Mouse (Mus musculus) brain, adult 2 months (tissue): ENCODE measurements around the gene Snx29.
A peak's percentile ranks its signal among the peaks of the same experiment; 100 is the strongest.

ENCODE experiments used
- DNase-seq: peaks from one replicate; pipeline ENCODE4 v3.0.0; 2011; ENCODE audit warnings: low read depth, low spot score

The Snx29 gene

DNA sequence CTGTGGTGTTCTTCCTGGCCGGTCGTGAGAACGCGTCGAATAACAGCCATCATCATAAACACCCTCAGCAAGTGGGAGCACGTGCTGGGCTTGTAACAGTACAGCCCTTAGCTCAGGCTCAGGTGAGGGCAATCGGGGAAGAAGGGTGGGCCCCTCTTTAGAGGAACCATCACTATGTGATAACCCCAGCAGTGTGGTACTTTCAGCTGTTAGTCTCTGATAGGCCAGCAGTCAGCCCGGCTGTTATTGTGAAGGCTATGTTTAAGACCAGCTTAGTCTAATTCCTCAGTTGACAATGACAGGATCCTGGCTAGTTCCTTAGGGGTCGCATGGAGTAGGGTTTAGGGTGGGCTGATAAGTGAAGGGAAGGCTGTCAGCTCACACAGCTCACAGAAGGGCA, 362.6 kb downstream of the Snx29 start:
- no peak for DNase-seq

- no peak for DNase-seq
Observed at GRCm38 (mm10) chr16:11685735-11686340, 363.1 kb downstream of the Snx29 start.

DNA sequence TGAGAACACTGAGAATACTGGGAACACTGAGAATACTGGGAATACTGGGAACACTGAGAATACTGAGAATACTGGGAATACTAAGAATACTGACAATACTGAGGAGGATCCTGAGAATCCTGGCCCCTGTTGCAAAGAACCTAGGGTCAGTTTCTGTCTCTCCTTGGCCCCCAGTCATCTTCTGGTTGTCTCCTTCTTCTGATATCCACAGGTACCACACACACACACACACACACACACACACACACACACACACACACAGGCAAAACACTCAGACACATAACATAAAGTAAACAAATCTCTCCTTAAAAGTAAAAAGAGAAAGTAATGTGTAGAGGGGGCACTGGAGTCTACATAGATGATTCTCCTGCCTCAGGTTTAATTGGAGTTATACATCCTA, 365.1 kb downstream of the Snx29 start:
- no peak for DNase-seq

- no peak for DNase-seq
Observed at GRCm38 (mm10) chr16:11688281-11689005, 365.7 kb downstream of the Snx29 start.

- DNase-seq = peak; percentile 85
Observed at GRCm38 (mm10) chr16:11690097-11690496, 367.4 kb downstream of the Snx29 start.

GRCm38 (mm10) chr16:11690756-11691155, 368.0 kb downstream of the Snx29 start:
- peak; percentile 81 for DNase-seq

- peak; percentile 83 for DNase-seq
Observed at GRCm38 (mm10) chr16:11691487-11692200, 368.9 kb downstream of the Snx29 start.

DNA sequence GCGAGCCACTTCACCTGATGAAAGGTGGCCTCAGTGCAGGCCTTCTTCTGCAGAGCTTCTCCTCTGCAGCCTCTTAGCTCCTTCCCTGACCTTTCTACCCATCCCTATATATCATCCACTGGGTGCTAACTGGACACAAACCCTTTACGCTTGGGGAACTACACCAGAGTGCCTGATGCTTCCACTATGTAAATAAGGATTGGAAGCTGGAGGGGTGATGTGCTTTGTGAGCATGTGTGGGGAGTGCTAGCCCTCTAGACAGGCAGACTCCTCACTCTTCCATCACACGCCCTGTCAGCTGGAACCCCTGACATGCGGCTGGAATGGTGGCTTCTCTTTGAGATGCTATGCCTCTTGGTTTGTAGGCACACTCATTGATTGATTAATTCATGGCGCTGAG, 370.0 kb downstream of the Snx29 start:
- DNase-seq = no peak

GRCm38 (mm10) chr16:11694386-11694785, 371.7 kb downstream of the Snx29 start:
- DNase-seq = no peak

DNA sequence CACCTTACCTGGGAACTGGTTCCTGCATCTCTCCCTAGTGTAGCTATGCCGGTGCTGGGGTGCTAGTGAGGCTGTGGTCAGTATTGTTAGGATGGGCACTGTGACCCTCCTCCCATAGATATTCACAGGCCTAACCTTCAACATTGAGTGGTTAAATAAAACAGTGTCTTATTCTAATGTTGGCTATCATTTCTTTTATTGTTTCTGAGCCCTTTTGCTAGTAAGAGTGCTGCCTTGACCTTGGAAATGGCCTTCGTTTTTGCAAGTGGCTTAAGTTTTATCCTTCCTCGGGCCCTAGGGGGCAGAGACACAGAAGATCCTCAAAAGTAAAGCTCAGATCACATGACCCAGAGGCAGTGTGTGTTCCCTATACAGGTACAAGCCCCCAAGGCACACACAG, 374.1 kb downstream of the Snx29 start:
- no peak for DNase-seq

GRCm38 (mm10) chr16:11697710-11698357, 375.1 kb downstream of the Snx29 start:
- peak; percentile 87 for DNase-seq

DNA sequence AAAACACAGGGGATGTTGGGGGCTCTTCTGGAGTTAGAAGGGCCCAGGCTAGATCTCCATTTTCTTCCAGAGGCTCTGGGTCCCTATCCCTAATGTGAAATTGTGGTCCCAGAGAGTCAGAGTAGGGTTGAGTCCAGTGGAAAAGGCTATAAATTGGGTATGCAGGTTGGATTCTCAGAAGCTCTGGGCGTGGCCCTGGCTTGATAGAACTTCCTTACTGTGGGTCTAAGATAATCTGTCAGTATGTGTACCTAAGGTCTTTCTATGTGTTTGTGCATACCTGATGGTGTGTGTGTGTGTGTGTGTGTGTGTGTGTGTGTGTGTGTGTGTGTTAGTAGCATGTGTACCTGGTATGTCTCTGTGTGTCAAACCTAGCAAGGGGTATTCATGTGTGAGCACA, 378.9 kb downstream of the Snx29 start:
- no peak for DNase-seq

DNA sequence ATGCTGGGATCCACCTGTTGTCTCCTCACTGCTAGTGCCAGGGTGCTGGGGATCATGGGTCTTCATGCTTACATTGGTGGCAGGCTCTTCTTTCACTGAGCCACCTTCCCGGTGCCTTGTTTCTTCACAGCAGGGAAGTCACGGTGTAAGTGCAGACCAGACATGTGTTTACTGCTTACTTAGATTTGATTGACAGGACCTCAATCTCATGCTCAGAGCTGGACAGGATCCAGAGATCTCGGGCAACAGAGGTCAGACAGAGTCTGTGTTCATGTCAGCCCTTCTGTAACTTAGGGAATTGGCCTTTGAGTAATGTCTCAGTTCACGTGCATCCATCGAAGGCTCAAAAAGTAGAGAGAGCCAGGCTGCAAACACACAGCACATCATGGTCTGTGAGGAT, 381.4 kb downstream of the Snx29 start:
- DNase-seq = no peak

DNA sequence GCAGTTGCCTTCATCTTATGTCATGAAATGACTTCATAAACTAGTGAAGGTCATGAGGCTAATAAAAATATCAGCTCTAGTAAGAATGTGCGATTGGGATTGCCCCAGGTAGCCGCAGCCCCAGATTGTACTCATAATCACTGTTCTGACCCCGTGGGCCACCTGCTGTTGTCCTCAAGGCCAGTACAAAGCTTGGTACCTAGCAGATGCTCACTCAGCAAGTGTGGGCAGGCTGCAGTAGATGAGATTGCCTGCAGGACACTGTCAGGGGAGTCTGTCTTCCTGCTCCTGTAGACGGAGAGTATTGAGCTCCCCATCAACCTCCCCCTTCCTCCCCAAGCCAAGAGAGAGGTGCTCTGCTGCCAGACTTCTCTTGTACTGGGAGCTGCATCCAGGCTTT, 382.7 kb downstream of the Snx29 start:
- DNase-seq = peak; percentile 86

- DNase-seq = no peak
Observed at GRCm38 (mm10) chr16:11708097-11708496, 385.4 kb downstream of the Snx29 start.

DNA sequence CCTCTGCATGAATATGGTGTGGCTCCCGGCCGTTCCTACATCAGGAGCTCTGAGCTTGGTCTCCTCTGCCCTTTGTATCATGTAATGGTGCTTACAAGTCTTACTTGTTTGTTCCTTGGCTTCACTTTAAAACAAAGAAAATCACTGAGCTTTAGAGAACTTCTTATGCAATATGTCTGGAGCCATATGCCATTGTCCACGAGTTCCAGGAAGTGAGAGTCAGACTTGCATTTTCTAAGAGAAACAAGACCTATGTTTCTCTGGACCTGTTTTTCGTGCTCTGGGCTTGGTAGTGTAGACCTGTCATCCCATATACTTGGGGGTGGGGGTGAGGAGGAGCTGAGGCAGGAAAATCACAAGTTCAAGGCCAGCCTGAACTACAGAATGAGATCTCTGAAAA, 386.7 kb downstream of the Snx29 start:
- DNase-seq = no peak

DNA sequence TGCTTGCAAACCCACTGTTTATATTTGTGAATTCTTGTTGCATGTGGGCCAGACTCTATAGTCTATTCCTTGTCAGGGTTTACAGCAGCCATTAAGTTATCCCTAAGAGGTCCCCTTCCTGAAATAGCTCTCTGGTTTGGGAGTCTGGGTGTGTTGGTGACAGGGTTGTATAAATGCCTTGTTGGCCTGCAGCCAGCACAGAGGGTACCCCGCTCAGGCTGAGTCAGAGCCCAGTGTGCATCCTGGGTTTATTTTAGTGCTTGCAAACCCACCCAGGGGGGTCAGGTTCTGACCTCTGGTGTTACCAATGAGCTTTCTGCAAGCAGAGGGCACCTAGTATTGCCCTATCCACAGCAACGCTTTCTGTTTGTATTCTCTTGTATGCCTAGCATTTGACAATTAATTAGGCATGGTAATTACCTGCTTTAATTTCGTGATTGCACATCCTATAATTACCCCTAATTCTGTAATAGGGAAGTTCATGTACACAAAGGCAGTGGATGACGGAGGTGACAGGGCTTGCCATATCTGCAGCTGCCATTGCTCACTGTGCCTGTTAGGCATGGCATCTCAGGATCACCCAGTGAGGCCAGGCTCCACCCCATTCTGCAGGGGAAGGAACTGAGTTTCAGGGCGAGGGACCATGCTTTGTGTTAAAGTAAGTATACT, 387.4 kb downstream of the Snx29 start:
- DNase-seq = no peak

GRCm38 (mm10) chr16:11713265-11713865, 390.7 kb downstream of the Snx29 start:
- DNase-seq = peak; percentile 71

DNA sequence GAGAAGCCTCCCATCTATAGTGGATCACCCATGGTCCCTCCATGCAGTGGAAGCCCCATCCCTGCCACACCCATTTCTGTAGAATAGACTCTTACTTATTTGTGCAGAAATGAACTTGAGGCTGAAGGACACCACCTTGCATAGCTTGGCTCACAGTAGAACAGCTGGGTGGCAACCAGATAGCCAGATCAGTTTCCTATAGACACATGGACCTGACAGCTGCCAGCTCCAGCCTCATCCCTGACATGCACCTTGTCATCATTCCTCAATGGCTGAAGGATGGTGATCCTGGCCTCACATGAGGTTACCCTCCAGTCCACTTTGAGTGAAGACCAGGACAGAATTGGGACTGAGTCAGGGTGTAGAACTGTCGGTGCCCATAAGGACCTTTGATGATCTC, 394.2 kb downstream of the Snx29 start:
- DNase-seq = no peak

DNA sequence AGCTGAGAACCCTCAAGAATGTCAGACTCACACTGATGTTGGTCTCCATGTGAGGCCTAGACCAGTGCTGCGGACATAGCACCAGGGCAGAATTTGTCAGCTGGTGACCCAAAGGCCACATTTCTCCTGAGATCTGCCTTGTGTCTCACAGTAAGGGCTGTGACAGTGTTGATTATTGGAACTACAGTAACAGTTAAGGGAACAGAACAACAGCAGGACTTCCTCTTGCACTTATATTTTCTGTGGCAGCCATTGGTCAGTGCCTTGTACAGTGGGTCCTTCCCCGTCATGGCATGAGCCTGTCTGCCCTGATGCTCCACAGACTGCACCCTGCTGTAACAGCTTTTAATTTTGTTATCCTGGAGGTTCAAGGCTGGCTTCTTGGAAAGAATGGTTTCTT, 403.2 kb downstream of the Snx29 start:
- DNase-seq = no peak

GRCm38 (mm10) chr16:11727331-11727730, 404.6 kb downstream of the Snx29 start:
- no peak for DNase-seq
